Mouse (Mus musculus): ENCODE measurements around the gene Il27ra.

- TF ChIP-seq POLR2A (IDR thresholded peaks at IDR 0.05; ENCODE audit: insufficient read depth, low read depth, low read length) (no peak), CTCF (IDR thresholded peaks at IDR 0.05) (0 out of 2 replicates have a peak, but pooled peaks have one; percentile 18), EP300 (IDR thresholded peaks at IDR 0.05; ENCODE audit: insufficient read depth, low read depth, low read length) (no peak)
Measured at GRCm38 (mm10) chr8:84011705-84012498, 30.5 kb downstream of the Il27ra start, which contains the start of gene 2210011C24Rik.

All from heart, adult 2 months (tissue).